Mouse (Mus musculus): ENCODE data around the gene Vmn2r112.
"Not testable (repeated sequence)": the region's sequence is repeated elsewhere in the genome, so short reads cannot be mapped to it uniquely, and the experiment has no call there.

The Vmn2r112 gene

GRCm38 (mm10) chr17:22600651-22601050 lies at the start of gene Vmn2r112:
Gene Vmn2r112, plus strand, starts transcription at chr17:22600951.
- DNase-seq, result not testable (repeated sequence)

- DNase-seq, result not testable (repeated sequence)
These were observed 27.4 kb upstream of the Vmn2r112 start, which contains the start of gene Vmn2r111 for GRCm38 (mm10) chr17:22573382-22573781. Gene Vmn2r111, minus strand, starts transcription at chr17:22573482.

- DNase-seq, result no peak
These were observed 29.9 kb downstream of the Vmn2r112 start for GRCm38 (mm10) chr17:22630646-22631045.
